Comparison of ENCODE assay signal across 11 mouse cellular contexts in the genomic region with DNA sequence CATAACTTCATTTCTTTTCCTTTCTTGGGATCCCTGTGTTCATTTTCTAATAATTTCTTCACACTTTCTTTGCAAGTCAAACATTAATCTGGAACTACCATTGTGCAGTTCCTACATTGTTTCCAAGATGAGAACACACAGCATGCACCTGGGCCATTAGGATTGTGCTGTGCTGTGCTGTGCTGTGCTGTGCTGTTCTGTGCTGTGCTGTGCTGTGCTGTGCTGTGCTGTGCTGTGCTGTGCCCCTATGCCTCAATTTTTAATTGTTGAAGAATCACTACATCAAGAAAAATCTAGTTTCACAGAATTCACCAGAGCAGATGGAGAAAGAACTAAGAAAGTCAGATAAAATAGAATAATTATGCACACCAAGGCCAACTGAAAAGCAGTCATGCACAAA. TPM values are rescaled to one million over a fixed set of nuclear protein-coding genes. Genes with fewer than 3 reads are reported as not detected.
A peak's percentile ranks its signal among the peaks of the same experiment; 100 is the strongest.
ATAC-seq lines count a peak whose summit lies in the region.
"Had no signal": no experiment of that assay in that cellular context is flagged by ENCODE, and none has a peak within 500 bp of the region (broad histone marks: within the 10 kb centered on the region; RNA-seq: fewer than 3 reads in every experiment).

No protein-coding gene starts in this region.

- ATAC-seq in common myeloid progenitor, adult 5-6 weeks (replicated peaks; ENCODE audit: low read depth, poor library complexity, severe bottlenecking), result 0 out of 2 replicates have a peak, but pooled peaks have one; percentile 62
- ATAC-seq in erythroid progenitor cell, adult 5-6 weeks (replicated peaks; ENCODE audit: low FRiP score, poor library complexity, severe bottlenecking), result peak; percentile 76
- ATAC-seq in hematopoietic stem cell, adult 5-6 weeks (replicated peaks in 1 of 2; ENCODE audit: insufficient read depth in 1 of 2, low FRiP score in 2 of 2, low TSS enrichment in 1 of 2, low read depth in 1 of 2, poor library complexity in 2 of 2, severe bottlenecking in 2 of 2), result peak; percentile 76 to 81; a peak in 3 of 4 replicates
- 0 out of 2 replicates have a peak, but pooled peaks have one; percentile 52 for ATAC-seq in megakaryocyte progenitor cell, adult 5-6 weeks (replicated peaks; ENCODE audit: poor library complexity)
- ATAC-seq in monocyte, adult 5-6 weeks (replicated peaks; ENCODE audit: insufficient number of reproducible peaks, low FRiP score, low TSS enrichment, poor library complexity, severe bottlenecking), result peak; percentile 85

RNA-seq across cellular contexts. Expression of a gene that starts 0.9 kb away (rescaled TPM):
- total RNA-seq in common myeloid progenitor, adult 5-6 weeks (2017), result not detected in 2 replicates
- not detected in 2 replicates for total RNA-seq in erythroid progenitor cell, adult 5-6 weeks (2015; ENCODE audit: low replicate concordance)
- total RNA-seq in erythroid progenitor cell, adult 5-6 weeks (2017; ENCODE audit: low replicate concordance), result not detected in 2 replicates
- not detected in 2 replicates for total RNA-seq in hematopoietic stem cell, adult 5-6 weeks (2017)
- not detected in 2 replicates for total RNA-seq in megakaryocyte progenitor cell, adult 5-6 weeks (2015)
- total RNA-seq in megakaryocyte progenitor cell, adult 5-6 weeks (2017), result not detected in 2 replicates
- total RNA-seq in monocyte, adult 5-6 weeks (2017), result not detected in 3 replicates
- total RNA-seq: adrenal gland, adult 2 months; adrenal gland, postnatal 10 days; adrenal gland, postnatal 25 days; adrenal gland, postnatal 4 days; ES-E14; MEL had no signal

Comparison
In these comparisons a context has a peak if more than half of its experiments do, and no peak if none do; other contexts are left out.
1. Peak in every context shown above with its lines: ATAC-seq.